Mouse (Mus musculus) bone marrow, adult 2 months (tissue): Measurements from ENCODE around the gene Dnah12.

Experiments
- CTCF ChIP-seq: fragments of 200-500 bp; IDR thresholded peaks from 2 replicates; pipeline ENCODE4 v1.5.1; 2011; ENCODE audit warnings: low read length, control low read depth; ENCODE audit not compliant: control insufficient read depth, insufficient read depth
- POLR2A ChIP-seq: fragments of 200-500 bp; IDR thresholded peaks from 2 replicates; pipeline ENCODE4 v1.6.1; 2011; ENCODE audit warnings: low read depth, mild to moderate bottlenecking, control low read depth, low read length, borderline replicate concordance; ENCODE audit not compliant: control insufficient read depth

- TF ChIP-seq POLR2A = no peak
- TF ChIP-seq CTCF = no peak
These were observed 29.2 kb upstream of the Dnah12 start for GRCm38 (mm10) chr14:26663851-26664250.
